Mouse (Mus musculus): ENCODE data around the gene Slc12a5. TPM values are rescaled to one million over a fixed set of nuclear protein-coding genes. Genes with fewer than 3 reads are reported as not detected.
A peak's percentile ranks its signal among the peaks of the same experiment; 100 is the strongest.

Gene Slc12a5
- total RNA-seq, 2 experiments from 2014 or later, result 4.3 to 7.9 TPM

DNA sequence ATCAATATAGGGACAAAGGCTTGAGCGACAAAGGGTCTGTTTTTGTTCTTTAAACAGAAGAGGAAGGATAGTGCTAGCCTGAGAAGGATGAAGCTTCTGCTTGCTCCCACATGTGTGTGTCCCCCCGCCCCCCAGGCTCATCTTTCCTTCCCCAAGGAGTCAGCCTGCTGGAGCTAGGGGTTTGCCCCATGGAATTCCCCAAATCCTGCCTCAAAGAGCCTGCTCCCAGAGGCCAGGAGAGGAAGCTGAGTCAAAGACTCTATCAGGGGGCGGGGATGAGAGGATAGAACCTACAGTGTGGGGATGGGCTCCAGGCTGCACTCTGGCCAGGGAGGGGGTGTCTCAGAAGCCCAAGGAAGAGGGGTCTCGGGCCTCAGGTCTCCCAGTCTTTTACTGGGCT, 13.1 kb upstream of the Slc12a5 start:
- DNase-seq, result no peak

- DNase-seq, result no peak
Observed at GRCm38 (mm10) chr2:164947930-164948329, 12.7 kb upstream of the Slc12a5 start.

- DNase-seq, result no peak
Observed at GRCm38 (mm10) chr2:164948962-164949361, 11.6 kb upstream of the Slc12a5 start.

GRCm38 (mm10) chr2:164950501-164950900, 10.1 kb upstream of the Slc12a5 start:
- peak; percentile 39 to 43 for DNase-seq

- no peak for DNase-seq
Observed at GRCm38 (mm10) chr2:164951745-164952144, 8.9 kb upstream of the Slc12a5 start.

DNA sequence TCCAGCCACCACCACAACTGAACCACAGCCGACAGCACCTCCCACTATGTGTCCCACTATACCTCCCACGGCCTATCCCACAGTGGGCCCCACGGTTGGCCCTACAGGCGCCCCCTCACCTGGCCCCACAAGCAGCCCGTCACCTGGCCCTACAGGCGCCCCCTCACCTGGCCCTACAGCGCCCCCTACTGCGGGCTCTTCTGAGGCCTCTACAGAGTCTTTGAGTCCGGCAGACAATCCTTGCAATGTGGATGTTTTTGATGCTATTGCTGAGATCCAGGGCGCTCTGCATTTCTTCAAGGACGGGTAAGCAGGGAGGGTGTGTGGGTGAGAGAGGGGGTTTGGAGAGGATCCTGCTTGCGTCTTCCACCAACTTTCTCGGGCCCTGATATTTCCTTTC, 8.2 kb upstream of the Slc12a5 start:
- DNase-seq, result no peak

- peak; percentile 88 to 92 for DNase-seq
Observed at GRCm38 (mm10) chr2:164953224-164953623, 7.4 kb upstream of the Slc12a5 start.

DNA sequence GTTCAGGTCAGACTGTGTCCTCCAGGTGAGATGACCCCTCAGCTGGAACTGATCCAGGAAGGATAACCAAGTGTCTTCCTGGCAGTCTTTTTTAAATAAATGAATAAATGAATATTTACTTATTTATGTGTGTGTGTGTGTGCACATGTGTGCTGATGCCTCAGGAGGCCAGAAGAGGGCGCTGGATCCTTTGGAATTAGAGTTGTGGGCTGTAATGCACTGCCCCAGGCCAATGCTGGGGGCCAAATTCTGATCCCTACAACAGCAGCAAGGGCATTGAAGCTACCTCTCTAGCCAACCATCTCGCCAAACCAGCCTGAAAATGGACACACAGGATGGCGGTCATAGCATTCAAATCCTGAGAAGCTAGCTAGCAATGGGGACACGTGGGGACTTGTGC, 4.9 kb upstream of the Slc12a5 start:
- DNase-seq, result no peak

GRCm38 (mm10) chr2:164956195-164956594, 4.4 kb upstream of the Slc12a5 start:
- DNase-seq, result no peak

DNA sequence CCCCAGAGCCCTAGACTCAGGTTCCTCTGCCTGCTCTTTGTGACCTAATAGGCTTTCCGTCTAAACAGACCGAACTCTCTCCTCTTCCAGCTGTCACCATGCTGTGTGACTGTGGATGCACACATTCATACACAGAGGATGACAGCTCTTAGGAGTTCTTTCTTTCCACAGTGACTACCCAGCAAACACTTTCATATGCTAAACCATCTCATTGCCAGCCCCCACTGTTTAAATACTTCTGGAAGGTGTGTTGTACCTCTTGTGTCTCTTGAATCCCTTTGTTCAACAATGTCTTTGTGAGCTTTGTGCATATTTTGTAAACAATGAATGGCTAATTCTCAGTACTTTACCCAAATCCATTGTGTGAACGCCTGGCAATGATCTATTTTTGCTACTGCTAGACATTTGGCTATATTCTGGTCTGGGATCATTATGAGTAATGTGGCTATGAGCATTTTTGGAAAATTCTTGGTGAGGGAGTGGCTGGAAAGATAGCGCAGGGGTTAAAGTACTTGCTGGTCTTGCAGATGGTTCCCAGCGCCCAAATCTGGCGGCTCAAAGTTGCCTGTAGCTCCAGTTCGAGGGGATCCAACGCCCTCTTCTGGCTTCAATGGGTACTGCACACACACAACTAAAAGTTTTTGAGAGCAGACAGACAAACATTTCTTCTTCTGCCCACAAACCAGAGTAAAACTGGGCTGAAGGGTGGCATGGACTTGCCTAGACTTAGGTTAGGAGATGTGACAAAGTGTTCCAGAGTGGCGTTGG, 2.9 kb upstream of the Slc12a5 start:
- no peak for DNase-seq

DNA sequence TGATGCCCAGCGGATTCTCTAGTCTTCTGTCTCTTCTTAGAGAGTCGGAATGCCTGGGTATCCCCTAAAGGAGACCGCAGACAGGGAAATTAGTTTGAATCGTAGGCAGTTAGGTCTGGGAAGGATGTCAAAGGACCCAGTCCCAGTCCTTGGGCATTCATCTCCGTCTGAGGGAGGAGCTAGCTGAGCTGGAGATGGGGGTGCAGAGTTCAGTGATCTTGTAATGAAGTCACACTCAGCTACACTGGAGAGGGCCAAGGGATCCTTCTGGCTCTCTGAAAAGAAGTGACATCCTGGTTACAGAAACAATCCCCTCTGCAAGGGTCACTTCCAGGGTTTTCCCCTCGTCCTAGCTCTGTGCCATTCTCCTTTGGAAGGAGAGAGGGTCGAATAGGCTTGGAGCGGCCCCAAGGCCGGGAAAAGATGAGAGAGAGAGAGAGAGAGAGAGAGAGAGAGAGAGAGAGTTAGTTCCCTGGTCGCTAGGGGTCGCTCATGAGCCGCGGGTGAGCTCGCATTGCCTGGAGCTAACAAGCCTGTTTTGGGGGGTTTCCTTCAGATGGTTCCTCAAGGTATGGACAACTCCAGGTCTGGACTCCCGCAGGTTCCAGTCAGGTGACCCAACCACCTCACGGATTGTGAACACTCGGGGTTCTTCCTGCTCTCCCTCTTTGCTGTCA, 1.0 kb downstream of the Slc12a5 start:
- DNase-seq, result peak; percentile 79 to 86

- no peak for DNase-seq
Observed at GRCm38 (mm10) chr2:164962183-164962580, 1.6 kb downstream of the Slc12a5 start.

- no peak for DNase-seq
Observed at GRCm38 (mm10) chr2:164964242-164964894, 3.8 kb downstream of the Slc12a5 start.

DNA sequence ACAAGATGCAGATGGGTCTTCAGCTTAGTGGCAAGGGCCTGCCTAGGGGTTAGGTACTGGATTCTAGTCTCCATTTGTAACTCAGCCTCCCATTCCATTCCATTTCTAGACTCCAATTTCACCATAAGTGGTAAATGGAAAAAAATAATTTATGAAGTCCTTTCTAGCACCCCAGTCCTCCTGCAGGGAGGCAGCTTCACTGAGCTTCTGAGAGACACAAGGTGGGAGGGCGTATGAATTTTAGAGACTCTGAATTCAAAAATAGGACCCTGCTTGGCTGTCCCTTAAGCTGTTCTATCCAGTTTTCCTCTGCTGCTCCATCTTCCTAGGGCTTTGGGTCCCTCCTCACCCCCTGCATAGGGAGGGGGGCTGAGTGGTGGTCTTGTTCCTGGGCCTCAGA, 4.4 kb downstream of the Slc12a5 start:
- no peak for DNase-seq

GRCm38 (mm10) chr2:164966381-164966780, 5.8 kb downstream of the Slc12a5 start:
- peak; percentile 24 to 68 for DNase-seq

DNA sequence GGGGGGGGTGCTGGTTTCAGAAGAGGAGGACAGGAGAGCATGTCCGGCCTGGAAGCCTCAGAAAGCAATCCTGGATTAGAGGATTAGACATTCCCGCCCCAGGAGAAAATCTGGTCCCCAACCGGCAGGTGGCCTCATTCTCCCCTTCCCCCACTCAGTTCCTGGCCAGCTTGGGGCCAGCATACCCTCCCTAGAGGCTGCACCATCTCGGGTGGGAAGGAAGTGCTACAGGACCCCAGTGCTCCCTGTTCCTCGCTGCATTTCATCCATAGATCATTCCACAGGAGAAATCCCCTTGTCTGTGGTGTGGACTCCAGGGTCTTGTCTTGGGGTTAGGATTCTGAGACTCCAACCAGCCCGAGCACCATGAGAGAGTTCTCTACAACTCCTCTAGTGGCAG, 6.6 kb downstream of the Slc12a5 start:
- DNase-seq, result no peak

DNA sequence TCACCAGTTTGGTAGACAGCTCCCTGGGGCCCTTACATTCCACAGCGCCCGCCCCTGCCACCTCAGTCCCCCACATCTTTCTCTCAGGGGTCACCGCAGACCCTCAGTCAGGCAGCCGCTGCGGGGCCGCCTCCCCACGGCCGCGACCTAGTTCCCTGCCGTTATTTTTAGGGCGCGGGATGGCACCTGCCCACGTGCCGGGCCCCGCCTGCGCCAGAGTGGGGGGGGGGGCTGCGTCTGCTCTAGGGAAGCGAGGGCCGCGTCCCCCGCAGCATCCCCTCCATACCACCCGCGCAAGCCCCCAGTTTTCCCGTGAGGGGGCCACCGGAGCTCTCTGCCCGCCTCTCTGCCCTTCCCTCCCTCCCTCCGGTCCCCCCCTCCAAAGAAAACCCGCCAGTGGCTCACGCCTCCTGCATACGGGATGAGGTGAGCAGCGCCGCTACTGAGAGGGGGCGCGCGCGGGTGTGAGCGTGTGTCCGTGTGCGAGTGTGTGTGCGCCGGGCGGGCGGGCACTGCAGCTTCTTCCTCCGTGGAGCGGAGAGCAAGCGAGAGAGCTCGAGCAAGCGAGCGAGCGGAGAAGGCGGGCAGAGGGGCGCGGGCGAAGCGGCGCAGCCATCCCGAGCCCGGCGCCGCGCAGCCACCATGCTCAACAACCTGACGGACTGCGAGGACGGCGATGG, 7.3 kb downstream of the Slc12a5 start:
- no peak for DNase-seq

DNA sequence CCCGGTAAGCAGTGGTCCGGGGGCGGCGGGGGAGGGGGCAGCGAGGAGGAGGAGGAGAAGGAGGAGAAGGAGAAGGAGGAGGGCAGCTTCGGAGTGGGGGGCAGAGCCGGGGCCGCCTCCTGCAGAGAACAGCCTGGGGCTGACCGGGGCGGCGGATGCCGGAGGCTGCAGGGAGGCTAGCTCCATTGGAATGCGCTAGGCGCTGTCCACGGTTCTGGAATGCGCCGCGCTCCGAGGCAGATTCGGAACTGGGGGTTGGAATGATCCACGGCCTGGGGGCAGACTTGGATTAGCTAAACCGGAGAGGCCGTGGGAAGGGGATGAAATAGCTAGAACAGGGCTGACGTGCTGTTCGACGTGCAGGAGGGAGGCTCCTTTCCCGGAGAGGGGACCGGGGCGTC, 7.8 kb downstream of the Slc12a5 start:
- DNase-seq, result peak; percentile 83 to 88

GRCm38 (mm10) chr2:164969348-164969781, 8.8 kb downstream of the Slc12a5 start:
- DNase-seq, result no peak

DNA sequence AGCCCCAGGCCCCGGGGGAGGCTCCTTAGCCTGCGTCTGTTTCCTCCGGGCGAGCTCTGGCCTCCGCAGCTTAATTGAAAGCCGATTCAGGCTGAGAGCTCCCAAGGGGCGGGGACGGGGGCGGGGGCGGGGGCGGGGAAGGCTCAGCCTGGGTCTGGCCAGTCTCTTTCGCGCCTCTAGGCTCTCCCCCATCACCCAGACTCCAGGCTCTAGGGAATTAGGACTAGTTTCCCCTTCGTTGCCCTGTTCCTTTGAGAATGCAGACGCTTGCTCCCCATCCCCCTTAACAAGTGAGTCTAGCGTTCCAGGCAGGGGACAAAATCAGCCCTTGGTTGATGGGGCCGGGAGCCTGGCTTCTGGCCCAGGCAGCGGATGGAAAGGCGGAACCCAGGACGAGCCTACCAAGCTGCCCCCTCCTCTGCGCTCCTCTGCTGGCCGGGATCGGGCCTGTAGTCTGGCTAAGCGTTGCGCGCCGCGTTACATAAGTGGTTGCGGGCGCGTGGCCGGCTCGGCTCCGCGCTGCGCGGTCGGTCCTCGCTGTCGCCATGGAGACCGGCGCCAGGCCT, 10.1 kb downstream of the Slc12a5 start:
- DNase-seq, result no peak

DNA sequence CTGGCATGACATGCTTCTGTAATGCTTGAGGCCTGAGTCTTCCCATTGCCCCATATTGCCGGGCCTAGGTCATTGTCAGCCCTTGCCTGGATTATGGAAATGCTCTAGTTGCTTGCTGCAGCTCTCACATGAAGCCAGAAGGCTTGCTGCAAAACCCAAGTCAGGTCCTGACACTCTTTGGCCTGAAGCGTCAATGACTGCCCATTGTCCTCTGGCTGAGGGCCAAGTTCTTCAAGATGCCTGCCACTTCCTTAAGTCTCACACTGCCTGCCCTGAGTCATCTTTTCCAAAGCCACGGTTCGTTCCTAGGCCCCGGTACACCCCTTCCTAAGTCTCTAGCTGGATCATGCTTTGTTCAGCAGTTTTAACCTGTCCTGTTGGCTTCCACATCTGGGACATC, 12.0 kb downstream of the Slc12a5 start:
- no peak for DNase-seq

DNA sequence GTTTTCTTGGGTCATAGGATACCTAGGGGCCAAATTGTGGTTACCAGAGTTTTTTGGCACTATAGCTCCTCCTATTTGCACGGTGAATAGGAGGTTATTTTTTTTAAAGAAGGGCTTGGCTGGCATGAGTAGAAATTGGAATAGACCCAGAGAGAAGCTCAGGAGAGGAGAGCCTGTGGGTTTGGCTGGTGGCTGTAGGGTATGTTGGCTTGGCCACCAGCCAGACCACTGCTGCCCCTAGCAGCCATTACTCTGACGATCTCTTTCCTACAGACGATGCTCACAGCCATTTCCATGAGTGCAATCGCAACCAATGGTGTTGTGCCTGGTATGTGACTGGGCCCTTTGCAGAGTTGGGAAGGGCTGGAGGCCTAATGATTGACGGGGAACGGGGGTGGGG, 15.0 kb downstream of the Slc12a5 start:
- no peak for DNase-seq

Data from adrenal gland, postnatal 36 days (tissue).